Mouse (Mus musculus) MEL (cell line): ENCODE measurements around the gene Tlx3. TPM values are rescaled to one million over a fixed set of nuclear protein-coding genes. Genes with fewer than 3 reads are reported as not detected.

ENCODE experiments used
- DNase-seq: peaks from one replicate; pipeline ENCODE4 v3.0.0; 2011; ENCODE audit warnings: low read depth, low spot score
- H3K27ac ChIP-seq: 2 replicates; pipeline ENCODE4 v1.5.1; 2012; ENCODE audit warnings: low read depth, mild to moderate bottlenecking, control low read depth, low read length, moderate library complexity; ENCODE audit not compliant: control insufficient read depth
- H3K27me3 ChIP-seq, 2 experiments: fragments of 150-350 bp in 1 of 2; sonication (generic) in 1 of 2; 2 replicates each; pipeline ENCODE4 v1.6.1; 2012; ENCODE audit warnings: low read length in 2 of 2, mild to moderate bottlenecking in 2 of 2, improper control_type of control experiment in 1 of 2, moderate library complexity in 1 of 2; ENCODE audit not compliant: insufficient read depth in 2 of 2, control insufficient read depth in 1 of 2
- H3K36me3 ChIP-seq, 2 experiments: 2 replicates each; pipeline ENCODE4 v1.6.1; 2012 to 2014; ENCODE audit warnings: low read length in 2 of 2, improper control_type of control experiment in 1 of 2, inconsistent platforms in 1 of 2, mild to moderate bottlenecking in 1 of 2; ENCODE audit not compliant: insufficient read depth in 2 of 2, control insufficient read depth in 1 of 2
- H3K4me1 ChIP-seq, 2 experiments: fragments of 150-350 bp in 1 of 2; sonication (generic) in 1 of 2; 2 replicates each; pipeline ENCODE4 v1.6.1; 2012; ENCODE audit warnings: low read length in 2 of 2, improper control_type of control experiment in 1 of 2, mild to moderate bottlenecking in 1 of 2; ENCODE audit not compliant: insufficient read depth in 2 of 2, control insufficient read depth in 1 of 2
- H3K4me3 ChIP-seq, 2 experiments: fragments of 150-350 bp in 1 of 2; sonication (generic) in 1 of 2; 2 replicates each; pipeline ENCODE4 v1.5.1; 2012; ENCODE audit warnings: low read depth in 2 of 2, low read length in 2 of 2, mild to moderate bottlenecking in 2 of 2, moderate library complexity in 2 of 2, control low read depth in 1 of 2, improper control_type of control experiment in 1 of 2; ENCODE audit not compliant: control insufficient read depth in 1 of 2, insufficient read depth in 1 of 2
- H3K79me2 ChIP-seq: 2 replicates; pipeline ENCODE4 v1.6.1; 2012; ENCODE audit warnings: mild to moderate bottlenecking, low read length, moderate library complexity; ENCODE audit not compliant: control insufficient read depth, poor library complexity, insufficient read depth
- H3K9ac ChIP-seq: 2 replicates; pipeline ENCODE4 v1.6.1; 2012; ENCODE audit warnings: low read depth, mild to moderate bottlenecking, control low read depth, low read length, moderate library complexity; ENCODE audit not compliant: control insufficient read depth, poor library complexity, severe bottlenecking
- H3K9me3 ChIP-seq: fragments of 150-350 bp; sonication (generic); replicated peaks from 2 replicates; pipeline ENCODE4 v1.6.1; 2012; ENCODE audit warnings: mild to moderate bottlenecking, low read length, improper control_type of control experiment, moderate library complexity; ENCODE audit not compliant: insufficient read depth
- BHLHE40 ChIP-seq: IDR thresholded peaks from 2 replicates; pipeline ENCODE4 v1.6.1; 2012; ENCODE audit warnings: low read depth, mild to moderate bottlenecking, inconsistent platforms, low read length, improper control_type of control experiment, borderline replicate concordance
- CHD1 ChIP-seq: IDR thresholded peaks from 2 replicates; pipeline ENCODE4 v1.6.1; 2012; ENCODE audit warnings: low read depth, mild to moderate bottlenecking, inconsistent platforms, low read length, improper control_type of control experiment
- CHD2 ChIP-seq: IDR thresholded peaks from 2 replicates; pipeline ENCODE4 v1.6.1; 2011; ENCODE audit warnings: low read length, improper control_type of control experiment
- CTCF ChIP-seq, 3 experiments: IDR thresholded peaks in 2 of 3; conservative IDR thresholded peaks in 1 of 3; 2 replicates each; pipeline ENCODE4 v1.5.1; 2011 to 2012; ENCODE audit warnings: low read length in 3 of 3, low read depth in 2 of 3, mild to moderate bottlenecking in 2 of 3, improper control_type of control experiment in 1 of 3, inconsistent platforms in 1 of 3, mixed read lengths in 1 of 3, moderate library complexity in 1 of 3; ENCODE audit not compliant: control insufficient read depth in 1 of 3, insufficient read depth in 1 of 3, poor library complexity in 1 of 3, severe bottlenecking in 1 of 3
- E2F4 ChIP-seq: IDR thresholded peaks from 2 replicates; pipeline ENCODE4 v1.6.1; 2011; ENCODE audit warnings: low read depth, low read length, improper control_type of control experiment, borderline replicate concordance
- ELF1 ChIP-seq: IDR thresholded peaks from 2 replicates; pipeline ENCODE4 v1.6.1; 2014; ENCODE audit warnings: low read depth, mild to moderate bottlenecking, inconsistent platforms, low read length, improper control_type of control experiment, moderate library complexity
- EP300 ChIP-seq, 2 experiments: IDR thresholded peaks; 2 replicates each; pipeline ENCODE4 v1.6.1; 2011; ENCODE audit warnings: improper control_type of control experiment in 2 of 2, low read length in 2 of 2, low read depth in 1 of 2, mild to moderate bottlenecking in 1 of 2
- ETS1 ChIP-seq: IDR thresholded peaks from 2 replicates; pipeline ENCODE4 v1.6.1; 2012; ENCODE audit warnings: low read depth, mild to moderate bottlenecking, inconsistent platforms, low read length, improper control_type of control experiment, moderate library complexity
- GABPA ChIP-seq: IDR thresholded peaks from 2 replicates; pipeline ENCODE4 v1.6.1; 2012; ENCODE audit warnings: low read depth, mild to moderate bottlenecking, inconsistent platforms, low read length, improper control_type of control experiment, moderate library complexity
- HCFC1 ChIP-seq: IDR thresholded peaks from 2 replicates; pipeline ENCODE4 v1.6.1; 2012; ENCODE audit warnings: low read depth, mild to moderate bottlenecking, inconsistent platforms, low read length, improper control_type of control experiment, moderate library complexity
- JUND ChIP-seq: IDR thresholded peaks from 2 replicates; pipeline ENCODE4 v1.6.1; 2011; ENCODE audit warnings: low read depth, mild to moderate bottlenecking, improper control_type of control experiment, low read length
- KAT2A ChIP-seq: conservative IDR thresholded peaks from 2 replicates; pipeline ENCODE4 v1.6.1; 2012; ENCODE audit warnings: low read depth, low read length, improper control_type of control experiment, inconsistent platforms
- MAFK ChIP-seq: IDR thresholded peaks from 2 replicates; pipeline ENCODE4 v1.6.1; 2011; ENCODE audit warnings: low read depth, mild to moderate bottlenecking, low read length, improper control_type of control experiment, borderline replicate concordance
- MAX ChIP-seq: IDR thresholded peaks from 2 replicates; pipeline ENCODE4 v1.6.1; 2011; ENCODE audit warnings: low read length, improper control_type of control experiment
- MAZ ChIP-seq: IDR thresholded peaks from 2 replicates; pipeline ENCODE4 v1.6.1; 2012; ENCODE audit warnings: low read depth, mild to moderate bottlenecking, inconsistent platforms, low read length, improper control_type of control experiment
- MEF2A ChIP-seq: IDR thresholded peaks from 2 replicates; pipeline ENCODE4 v1.6.1; 2014; ENCODE audit warnings: low read depth, mild to moderate bottlenecking, inconsistent platforms, low read length, improper control_type of control experiment; ENCODE audit not compliant: poor library complexity, insufficient replicate concordance, severe bottlenecking; ENCODE audit errors: extremely low read depth
- MXI1 ChIP-seq: IDR thresholded peaks from 2 replicates; pipeline ENCODE4 v1.6.1; 2011; ENCODE audit warnings: mild to moderate bottlenecking, low read depth, low read length, improper control_type of control experiment
- MYB ChIP-seq: IDR thresholded peaks from 2 replicates; pipeline ENCODE4 v1.6.1; 2011; ENCODE audit warnings: mild to moderate bottlenecking, low read depth, low read length, improper control_type of control experiment
- MYC ChIP-seq: IDR thresholded peaks from 2 replicates; pipeline ENCODE4 v1.6.1; 2011; ENCODE audit warnings: low read depth, mild to moderate bottlenecking, low read length, improper control_type of control experiment, moderate library complexity
- NELFE ChIP-seq: IDR thresholded peaks from 2 replicates; pipeline ENCODE4 v1.6.1; 2011; ENCODE audit warnings: low read depth, low read length, improper control_type of control experiment
- NRF1 ChIP-seq: IDR thresholded peaks from 2 replicates; pipeline ENCODE4 v1.6.1; 2014; ENCODE audit warnings: low read depth, mild to moderate bottlenecking, inconsistent platforms, low read length, improper control_type of control experiment, moderate library complexity; ENCODE audit not compliant: poor library complexity, insufficient read depth, severe bottlenecking
- POLR2A ChIP-seq, 2 experiments: IDR thresholded peaks; 2 replicates each; pipeline ENCODE4 v1.6.1; 2011 to 2012; ENCODE audit warnings: low read length in 2 of 2, mild to moderate bottlenecking in 2 of 2, control low read depth in 1 of 2, improper control_type of control experiment in 1 of 2, low read depth in 1 of 2, moderate library complexity in 1 of 2; ENCODE audit not compliant: control insufficient read depth in 1 of 2, insufficient read depth in 1 of 2, poor library complexity in 1 of 2
- POLR2AphosphoS2 ChIP-seq: IDR thresholded peaks from 2 replicates; pipeline ENCODE4 v1.6.1; 2011; ENCODE audit warnings: low read length, improper control_type of control experiment
- RAD21 ChIP-seq: IDR thresholded peaks from 2 replicates; pipeline ENCODE4 v1.6.1; 2011; ENCODE audit warnings: mild to moderate bottlenecking, low read depth, low read length, improper control_type of control experiment
- RCOR1 ChIP-seq: IDR thresholded peaks from 2 replicates; pipeline ENCODE4 v1.6.1; 2012; ENCODE audit warnings: low read depth, mild to moderate bottlenecking, inconsistent platforms, low read length, improper control_type of control experiment
- SIN3A ChIP-seq: IDR thresholded peaks from 2 replicates; pipeline ENCODE4 v1.6.1; 2012; ENCODE audit warnings: low read length, improper control_type of control experiment, inconsistent platforms
- SMC3 ChIP-seq: IDR thresholded peaks from 2 replicates; pipeline ENCODE4 v1.6.1; 2011; ENCODE audit warnings: low read depth, low read length, improper control_type of control experiment
- TAL1 ChIP-seq: IDR thresholded peaks from 2 replicates; pipeline ENCODE4 v1.6.1; 2012; ENCODE audit warnings: mild to moderate bottlenecking, inconsistent platforms, low read length, moderate library complexity, mixed read lengths
- TBP ChIP-seq: IDR thresholded peaks from 2 replicates; pipeline ENCODE4 v1.8.0; 2011; ENCODE audit warnings: low read depth, low read length, improper control_type of control experiment
- TCF12 ChIP-seq: IDR thresholded peaks from 2 replicates; pipeline ENCODE4 v1.6.1; 2014; ENCODE audit warnings: low read depth, mild to moderate bottlenecking, inconsistent platforms, low read length, improper control_type of control experiment, moderate library complexity
- UBTF ChIP-seq: IDR thresholded peaks from 2 replicates; pipeline ENCODE4 v1.6.1; 2012; ENCODE audit warnings: low read depth, mild to moderate bottlenecking, inconsistent platforms, low read length, improper control_type of control experiment, moderate library complexity, borderline replicate concordance; ENCODE audit not compliant: insufficient read depth
- USF1 ChIP-seq: IDR thresholded peaks from 2 replicates; pipeline ENCODE4 v1.6.1; 2014; ENCODE audit warnings: low read depth, mild to moderate bottlenecking, inconsistent platforms, low read length, improper control_type of control experiment, moderate library complexity
- ZKSCAN1 ChIP-seq: IDR thresholded peaks from 2 replicates; pipeline ENCODE4 v1.6.1; 2012; ENCODE audit warnings: low read depth, mild to moderate bottlenecking, inconsistent platforms, low read length, improper control_type of control experiment, moderate library complexity
- ZNF384 ChIP-seq: IDR thresholded peaks from 2 replicates; pipeline ENCODE4 v1.6.1; 2012; ENCODE audit warnings: low read depth, mild to moderate bottlenecking, inconsistent platforms, low read length, improper control_type of control experiment
- polyA plus RNA-seq, 2 experiments: library from polyadenylated mRNA; stranded (reverse) in 1 of 2; unstranded in 1 of 2; fragments of >175 nt in 1 of 2; fragments of >200 nt in 1 of 2; gene quantifications; 2 replicates each; pipeline versions ENCODE4 v1.2.1 to v1.2.4; 2012; ENCODE audit warnings: low replicate concordance in 2 of 2, low read depth in 1 of 2; ENCODE audit not compliant: insufficient read length in 2 of 2, insufficient read depth in 1 of 2, missing spikeins in 1 of 2
- total RNA-seq: library from RNA; depleted of rRNA; stranded (reverse); fragments of 300-350 nt; gene quantifications from 2 replicates; pipeline ENCODE4 v1.2.3, GENCODE M21; 2012

Tlx3 gene
- total and polyA plus RNA-seq, 3 experiments = not detected

DNA sequence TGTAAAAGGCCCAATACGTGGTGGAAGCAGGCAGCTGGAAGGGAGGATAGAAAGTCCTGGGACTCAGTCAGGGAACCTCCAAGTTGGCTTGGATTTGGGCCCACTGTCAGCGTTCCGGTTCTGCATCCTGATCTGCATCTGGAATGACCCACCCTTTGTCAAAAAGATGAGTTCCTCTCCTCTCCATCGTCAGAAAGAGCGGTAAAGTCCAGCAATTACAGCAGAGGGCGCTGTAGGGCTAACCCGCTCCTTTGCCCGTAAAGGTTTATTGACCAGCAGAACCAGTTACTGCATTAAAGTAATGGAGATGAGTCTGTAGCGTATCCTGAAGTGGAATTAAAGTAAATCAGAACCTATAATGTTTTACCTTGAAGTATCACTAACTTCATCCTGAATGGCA is 32.9 kb downstream of the Tlx3 start (continued):
- TF ChIP-seq TAL1 (no peak), JUND (no peak), RCOR1 (peak; percentile 57), POLR2AphosphoS2 (no peak), CHD1 (no peak), ZKSCAN1 (no peak), MYC (0 out of 2 replicates have a peak, but pooled peaks have one; percentile 18), RAD21 (peak; percentile 76), TCF12 (no peak), MYB (no peak), ZNF384 (no peak)

DNA sequence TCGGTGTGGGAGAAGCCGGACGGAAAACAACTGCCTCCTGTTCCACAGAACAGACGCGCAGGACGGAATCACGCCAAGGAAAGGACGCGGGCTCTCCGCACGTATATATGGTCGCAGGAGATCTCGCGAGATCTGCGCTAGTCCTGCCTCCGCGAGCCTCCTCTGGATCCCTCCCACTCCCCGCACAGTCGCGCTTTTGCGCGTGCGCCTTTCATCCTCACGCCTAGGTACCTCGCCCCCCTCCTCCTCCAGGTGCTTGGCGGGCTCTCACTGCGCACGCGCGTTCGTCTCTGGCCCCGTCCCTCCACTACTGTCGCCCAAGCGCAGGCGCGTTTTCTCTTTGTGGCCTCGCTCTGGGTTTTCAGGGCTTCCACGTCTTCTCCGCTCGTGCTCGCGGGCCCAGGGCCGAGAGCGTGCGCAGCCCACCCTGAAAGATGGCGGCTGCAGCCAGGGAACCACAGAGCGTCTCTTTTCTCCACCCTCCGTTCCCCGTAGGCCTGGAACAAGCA is 40.3 kb downstream of the Tlx3 start, which contains the start of gene Npm1:
TSS of gene Npm1 (minus strand) at position 209 of the 509 bp plus-strand sequence.
- Histone ChIP-seq H3K9me3 (no peaks in the 10 kb centered on the region), H3K27me3 (peaks cover 0 to 2% of the 10 kb centered on the region in 2 experiments; a peak in 1 of 4 replicates), H3K9ac (peak within 1 kb of the TSS; percentile 87), H3K79me2 (peaks cover 44% of the 10 kb centered on the region), H3K4me3 (peak within 1 kb of the TSS; percentile 65 to 76), H3K4me1 (peaks cover 0 to 2% of the 10 kb centered on the region in 2 experiments; a peak in 1 of 4 replicates), H3K36me3 (peaks cover 26 to 29% of the 10 kb centered on the region in 2 experiments), H3K27ac (peak within 1 kb of the TSS; percentile 82)
- DNase-seq = peak; percentile 100
- no peak for TF ChIP-seq ZNF384
- no peak for TF ChIP-seq SMC3
- no peak; the same call in 1 of the 2 replicates for TF ChIP-seq MXI1
- TF ChIP-seq ETS1 = no peak; the same call in 1 of the 2 replicates
- TF ChIP-seq BHLHE40 = no peak
- no peak for TF ChIP-seq MAZ
- no peak for TF ChIP-seq EP300 (IDR thresholded peaks at IDR 0.05; ENCODE audit: low read depth in 1 of 2, low read length in 2 of 2)
- no peak for TF ChIP-seq MAFK
- TF ChIP-seq CHD2 = peak; percentile 98
- TF ChIP-seq CHD1 = no peak
- no peak for TF ChIP-seq MEF2A
- TF ChIP-seq ELF1 = no peak
- peak; percentile 67 for TF ChIP-seq MYC
- TF ChIP-seq KAT2A = no peak; the same call in 1 of the 2 replicates
- TF ChIP-seq CTCF (IDR thresholded peaks at IDR 0.05 in 2 of 3, conservative IDR thresholded peaks at IDR 0.05 in 1 of 3; ENCODE audit: control insufficient read depth in 1 of 3, insufficient read depth in 1 of 3, low read depth in 2 of 3, low read length in 3 of 3, poor library complexity in 1 of 3, severe bottlenecking in 1 of 3) = no peak
- peak; percentile 61; the same call in 1 of the 2 replicates for TF ChIP-seq E2F4
- TF ChIP-seq JUND = no peak
- peak; percentile 97 to 99 for TF ChIP-seq POLR2A (IDR thresholded peaks at IDR 0.05; ENCODE audit: control insufficient read depth in 1 of 2, insufficient read depth in 1 of 2, low read depth in 1 of 2, low read length in 2 of 2, poor library complexity in 1 of 2)
- TF ChIP-seq GABPA = no peak
- peak; percentile 99 for TF ChIP-seq TBP
- TF ChIP-seq MYB = no peak
- no peak; the same call in 1 of the 2 replicates for TF ChIP-seq MAX
- no peak for TF ChIP-seq USF1
- TF ChIP-seq SIN3A = 0 out of 2 replicates have a peak, but pooled peaks have one; percentile 22
- peak; percentile 99 for TF ChIP-seq NELFE
- TF ChIP-seq HCFC1 = peak; percentile 82
- TF ChIP-seq TCF12 = peak; percentile 64
- peak; percentile 97 for TF ChIP-seq NRF1
- no peak for TF ChIP-seq UBTF
